Mouse (Mus musculus) intestine, postnatal 0 days (tissue): ENCODE results near the gene Ubfd1. TPM values are rescaled to one million over a fixed set of nuclear protein-coding genes. Genes with fewer than 3 reads are reported as not detected.

Experiments used
- ATAC-seq: fragments of 200-750 bp; cut with Nextera tagmentation; 2 replicates; pipeline ENCODE4 v1.8.0; 2017; ENCODE audit warnings: mild to moderate bottlenecking, moderate TSS enrichment, moderate library complexity
- H3K27ac ChIP-seq: fragments of 300-500 bp; sonication (generic); 2 replicates; pipeline ENCODE4 v1.5.1; 2014; ENCODE audit warnings: mild to moderate bottlenecking, low read depth, low read length, moderate library complexity
- H3K27me3 ChIP-seq: fragments of 300-500 bp; sonication (generic); replicated peaks from 2 replicates; pipeline ENCODE4 v1.6.1; 2014; ENCODE audit warnings: low read length, mixed read lengths; ENCODE audit not compliant: control insufficient read depth, insufficient read depth
- H3K36me3 ChIP-seq: fragments of 300-500 bp; sonication (generic); 2 replicates; pipeline ENCODE4 v1.6.1; 2014; ENCODE audit warnings: mild to moderate bottlenecking, moderate library complexity; ENCODE audit not compliant: control insufficient read depth, insufficient read depth
- H3K4me1 ChIP-seq: fragments of 300-500 bp; sonication (generic); replicated peaks from 2 replicates; pipeline ENCODE4 v1.6.1; 2014; ENCODE audit warnings: antibody characterized with exemption, low read length, mixed read lengths; ENCODE audit not compliant: control insufficient read depth, insufficient read depth
- H3K4me2 ChIP-seq: fragments of 300-500 bp; sonication (generic); replicated peaks from 2 replicates; pipeline ENCODE4 v1.6.1; 2014; ENCODE audit warnings: low read depth, mild to moderate bottlenecking, moderate library complexity
- H3K4me3 ChIP-seq: fragments of 300-500 bp; sonication (generic); 2 replicates; pipeline ENCODE4 v1.5.1; 2014; ENCODE audit warnings: low read depth, low read length
- H3K9ac ChIP-seq: fragments of 300-500 bp; sonication (generic); 2 replicates; pipeline ENCODE4 v1.6.1; 2014; ENCODE audit warnings: mild to moderate bottlenecking, low read depth, low read length
- H3K9me3 ChIP-seq: fragments of 300-500 bp; sonication (generic); 2 replicates; pipeline ENCODE4 v1.6.1; 2016; ENCODE audit warnings: mixed run types; ENCODE audit not compliant: control insufficient read depth
- CTCF ChIP-seq: sonication (generic); IDR thresholded peaks from 2 replicates; pipeline ENCODE4 v1.5.1; 2016; ENCODE audit warnings: low read depth, mild to moderate bottlenecking, control low read depth, antibody characterized with exemption, moderate library complexity
- WGBS: fragments of 180-500 bp; shearing (Covaris S2); extraction: QIAGEN DNeasy Blood & Tissue Kit; methylation state at CpG from one replicate; pipeline ENCODE4 v1.1.7; 2014; 5-methylcytosine and 5-hydroxymethylcytosine counted together
- polyA plus RNA-seq: library from polyadenylated mRNA; unstranded; fragments of >200 nt; fragmentation: Nextera tagmentation; extraction: Ambion mirVana; gene quantifications from 2 replicates; pipeline ENCODE4 v1.2.1, GENCODE M21; 2015

Gene Ubfd1
- polyA plus RNA-seq, 1 experiment from 2014 or later = 29.3 TPM

DNA sequence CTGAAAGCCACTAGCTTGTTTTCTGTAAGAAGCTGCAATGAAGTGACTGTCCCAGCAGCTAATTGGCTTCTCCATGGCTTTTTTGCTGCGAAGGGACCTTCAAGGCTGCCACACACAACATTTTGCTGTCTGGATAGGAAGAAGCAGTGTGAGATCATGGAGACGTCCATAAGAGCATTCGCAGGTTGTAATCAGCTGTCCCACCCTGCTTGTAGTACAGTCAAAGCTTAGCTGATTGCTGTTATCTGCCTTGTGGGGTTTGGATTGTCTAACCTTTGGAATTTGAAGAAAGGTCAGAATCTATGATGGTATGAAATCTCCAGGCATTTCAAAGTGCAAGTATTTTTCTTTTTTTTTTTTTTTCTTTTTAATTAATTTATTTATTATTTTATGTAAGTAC lies 7.4 kb downstream of the Ubfd1 start:
- Histone ChIP-seq H3K9ac (no peak overlapping the region), H3K36me3 (peaks cover 55% of the 10 kb centered on the region), H3K27me3 (no peaks in the 10 kb centered on the region), H3K4me2 (no peak overlapping the region), H3K4me3 (no peak overlapping the region), H3K9me3 (no peaks in the 10 kb centered on the region), H3K27ac (peak overlapping the region; percentile 68), H3K4me1 (no peaks in the 10 kb centered on the region)
- ATAC-seq = peak; percentile 84
- TF ChIP-seq CTCF = no peak
- WGBS = 49% methylated on average over 3 of the region's 3 CpGs

DNA sequence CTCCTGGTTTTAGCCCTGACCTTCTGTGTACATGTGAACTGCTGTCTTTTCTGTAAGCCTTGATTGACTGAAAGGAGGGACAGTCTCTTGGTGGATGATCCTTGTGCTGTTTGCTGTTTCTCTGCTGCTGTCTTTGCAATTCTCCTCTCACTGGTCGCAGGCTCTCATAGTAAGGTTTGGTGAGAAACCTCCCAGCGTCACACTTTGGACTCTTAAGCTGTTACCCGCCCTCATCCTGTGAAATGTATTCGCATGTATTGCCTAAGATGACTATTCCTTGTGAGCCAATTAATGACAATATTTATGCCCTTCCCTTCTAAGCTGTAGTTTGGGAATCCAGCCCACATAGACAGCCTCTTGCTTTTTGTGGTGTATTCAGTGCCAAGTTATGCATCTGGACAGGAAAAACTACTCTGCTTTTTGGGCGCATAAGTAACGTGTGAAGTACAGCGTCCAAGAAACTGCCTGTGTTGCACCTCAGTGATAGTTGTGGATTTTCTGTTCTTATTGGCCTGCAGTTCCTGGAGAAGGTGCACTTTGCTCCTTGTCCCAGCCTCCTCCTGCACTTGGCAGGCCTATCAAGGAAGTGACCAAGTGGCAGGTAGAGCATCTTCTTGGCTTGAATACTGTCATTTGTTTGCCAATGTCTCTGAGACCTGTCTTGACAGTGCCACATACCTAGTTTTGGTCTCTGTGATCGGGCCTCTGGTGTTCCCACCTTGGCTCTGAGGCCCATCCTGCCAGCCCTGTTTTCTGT lies 13.0 kb downstream of the Ubfd1 start:
- no peaks in the 10 kb centered on the region for H3K4me1 ChIP-seq
- no peaks in the 10 kb centered on the region for H3K9me3 ChIP-seq
- 44% methylated on average over 8 of the region's 8 CpGs for WGBS
- H3K27ac ChIP-seq = peak overlapping the region; percentile 67
- H3K9ac ChIP-seq = no peak overlapping the region; the same call in 1 of the 2 replicates
- H3K27me3 ChIP-seq = no peaks in the 10 kb centered on the region
- H3K36me3 ChIP-seq = peaks cover 47% of the 10 kb centered on the region
- H3K4me3 ChIP-seq = no peak overlapping the region
- peak overlapping the region; percentile 3; the same call in 1 of the 2 replicates for H3K4me2 ChIP-seq
- TF ChIP-seq CTCF = no peak
- ATAC-seq = peak; percentile 82

DNA sequence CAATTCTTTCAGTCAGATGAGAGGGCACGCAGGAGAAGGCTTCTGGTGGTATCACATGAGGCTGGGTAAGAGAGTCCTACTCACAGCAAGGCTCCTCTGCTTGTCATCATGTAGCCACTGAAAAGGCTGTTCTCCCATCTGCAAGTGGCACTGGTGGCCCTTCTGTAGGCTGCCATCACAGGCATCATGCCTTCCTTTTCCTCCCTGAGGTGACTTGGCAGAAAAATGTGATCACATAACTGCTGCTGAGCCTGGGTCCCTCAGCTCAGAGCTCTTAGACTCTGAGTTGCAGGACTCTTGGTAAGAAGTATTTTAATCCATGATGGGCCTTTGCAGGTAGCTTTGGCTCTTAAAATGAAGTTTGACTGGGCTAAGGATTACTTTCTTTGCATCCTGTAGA lies 14.1 kb downstream of the Ubfd1 start:
- Histone ChIP-seq H3K9ac (no peak overlapping the region), H3K36me3 (peaks cover 39% of the 10 kb centered on the region), H3K27me3 (no peaks in the 10 kb centered on the region), H3K4me1 (no peaks in the 10 kb centered on the region), H3K9me3 (no peaks in the 10 kb centered on the region), H3K4me3 (no peak overlapping the region), H3K27ac (no peak overlapping the region), H3K4me2 (no peak overlapping the region)
- WGBS = 96% methylated on average over 1 of the region's 1 CpGs
- ATAC-seq = no peak
- no peak for TF ChIP-seq CTCF

DNA sequence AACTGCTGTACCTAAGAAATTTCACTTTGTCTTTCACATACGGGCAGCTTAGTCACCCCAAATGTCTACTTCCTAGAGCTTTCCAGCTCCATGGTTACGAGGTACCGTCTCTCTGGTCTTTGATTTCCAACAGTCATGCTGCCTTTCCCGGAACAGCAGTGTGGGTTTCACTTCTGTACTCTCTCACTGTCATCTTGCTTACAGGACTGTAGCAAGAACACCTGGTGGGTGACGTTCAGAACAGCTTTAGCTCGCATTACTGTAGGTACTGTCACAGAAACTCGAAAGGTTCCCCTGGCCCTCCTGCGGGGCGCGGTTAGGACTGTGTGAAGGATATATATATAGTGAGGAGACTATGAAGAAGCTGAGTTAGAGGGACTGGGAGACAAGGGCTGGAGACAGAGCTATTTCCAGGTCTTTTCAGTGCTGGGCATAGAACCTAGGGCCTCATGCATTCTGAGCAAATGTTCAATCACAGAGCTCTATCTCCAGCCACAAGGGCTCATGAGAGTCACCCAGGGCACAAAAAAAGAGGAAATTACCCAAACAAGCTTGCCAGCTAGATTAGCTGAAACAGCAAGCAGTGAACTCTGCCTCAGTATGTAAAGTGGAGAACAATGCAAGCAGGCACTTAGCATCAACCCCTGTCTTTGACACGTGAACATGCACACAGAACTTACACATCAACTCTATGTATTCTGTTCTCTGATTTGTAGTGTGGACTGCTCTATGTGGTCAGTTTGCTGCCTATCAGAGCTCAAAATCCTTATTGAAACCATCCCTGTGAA lies 20.4 kb downstream of the Ubfd1 start:
- no peak for ATAC-seq
- 85% methylated on average over 11 of the region's 11 CpGs for WGBS
- Histone ChIP-seq H3K9ac (no peak overlapping the region), H3K4me1 (no peaks in the 10 kb centered on the region), H3K9me3 (no peaks in the 10 kb centered on the region), H3K4me2 (no peak overlapping the region), H3K36me3 (peaks cover 59% of the 10 kb centered on the region), H3K4me3 (no peak overlapping the region), H3K27ac (no peak overlapping the region), H3K27me3 (no peaks in the 10 kb centered on the region)
- TF ChIP-seq CTCF = no peak

DNA sequence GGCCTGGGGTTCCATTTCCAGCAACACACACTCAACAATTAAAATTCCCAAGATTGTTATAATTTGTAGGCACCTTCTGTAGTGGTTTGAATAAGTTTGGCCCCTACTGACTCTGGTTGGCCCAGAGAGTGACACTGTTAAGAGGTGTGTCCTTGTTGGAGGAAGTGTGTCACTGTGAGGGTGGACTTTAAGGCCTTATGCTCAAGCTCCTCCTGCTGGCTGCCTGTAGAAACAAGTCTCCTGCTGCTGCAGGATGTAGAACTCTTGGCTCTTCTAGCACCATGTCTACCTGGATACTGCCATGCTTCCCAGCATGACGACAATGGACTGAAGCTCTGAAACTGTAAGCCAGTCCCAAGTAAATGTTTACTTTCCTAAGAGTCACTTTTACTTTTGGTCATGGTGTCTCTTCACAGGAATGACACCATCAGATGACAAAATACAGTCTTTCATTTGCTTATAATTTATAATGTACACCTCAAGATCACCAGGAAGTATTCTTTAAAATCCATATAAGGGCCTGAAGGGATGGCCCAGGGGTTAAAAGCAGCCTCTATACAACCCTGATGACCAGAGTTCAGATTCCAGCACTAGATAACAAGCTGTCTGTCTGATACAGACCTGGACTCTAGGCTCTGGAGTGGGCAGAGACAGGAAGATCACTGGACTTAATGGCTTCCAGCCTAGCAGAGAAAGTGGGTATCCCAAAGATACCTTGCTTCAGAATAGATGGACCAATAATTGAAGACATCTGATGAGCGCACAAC lies 27.8 kb downstream of the Ubfd1 start:
- peak; percentile 78 for ATAC-seq
- Histone ChIP-seq H3K9me3 (no peaks in the 10 kb centered on the region), H3K4me1 (0 out of 2 replicates have a peak, but pooled peaks cover 2% of the 10 kb centered on the region), H3K9ac (no peak overlapping the region), H3K27ac (peak overlapping the region; percentile 41), H3K4me3 (no peak overlapping the region), H3K27me3 (no peaks in the 10 kb centered on the region), H3K36me3 (peaks cover 78% of the 10 kb centered on the region), H3K4me2 (no peak overlapping the region)
- 72% methylated on average over 2 of the region's 2 CpGs for WGBS
- TF ChIP-seq CTCF = peak; percentile 67

DNA sequence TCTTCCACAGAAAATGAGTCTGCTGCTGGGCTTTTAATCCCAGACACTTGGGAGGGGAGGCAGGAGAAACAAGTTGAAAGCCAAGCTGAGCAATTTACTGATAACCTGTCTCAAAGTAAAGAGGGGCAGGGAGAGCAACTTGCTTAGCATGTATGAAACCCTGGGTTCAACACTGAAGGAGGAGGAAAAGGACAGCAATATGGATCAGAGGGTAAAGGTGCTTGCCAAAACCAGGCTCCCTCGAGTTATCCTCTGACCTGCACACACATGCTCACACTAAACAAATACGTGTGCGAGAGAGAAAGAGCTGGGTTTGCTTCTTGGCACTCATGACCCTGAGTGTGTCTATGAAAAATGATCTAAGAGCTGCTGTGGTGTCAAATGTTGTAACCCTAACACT lies 31.0 kb downstream of the Ubfd1 start:
- Histone ChIP-seq H3K4me3 (no peak overlapping the region), H3K4me1 (peaks cover 4% of the 10 kb centered on the region; the same call in 1 of the 2 replicates), H3K9me3 (no peaks in the 10 kb centered on the region), H3K36me3 (peaks cover 48% of the 10 kb centered on the region), H3K27me3 (no peaks in the 10 kb centered on the region), H3K27ac (no peak overlapping the region), H3K9ac (no peak overlapping the region), H3K4me2 (no peak overlapping the region)
- TF ChIP-seq CTCF = no peak
- WGBS = 85% methylated on average over 3 of the region's 3 CpGs
- no peak for ATAC-seq
